Mouse (Mus musculus) lung, adult 2 months (tissue): ENCODE data around the gene Rpl41.

Experiments used
- CTCF ChIP-seq: fragments of 200-500 bp; IDR thresholded peaks from 2 replicates; pipeline ENCODE4 v1.5.1; 2011; ENCODE audit warnings: mild to moderate bottlenecking, low read length, control low read depth; ENCODE audit not compliant: insufficient read depth
- POLR2A ChIP-seq: fragments of 200-500 bp; IDR thresholded peaks from 2 replicates; pipeline ENCODE4 v1.6.1; 2011; ENCODE audit warnings: low read depth, mild to moderate bottlenecking, control low read depth, low read length, borderline replicate concordance; ENCODE audit errors: extremely low read depth

DNA sequence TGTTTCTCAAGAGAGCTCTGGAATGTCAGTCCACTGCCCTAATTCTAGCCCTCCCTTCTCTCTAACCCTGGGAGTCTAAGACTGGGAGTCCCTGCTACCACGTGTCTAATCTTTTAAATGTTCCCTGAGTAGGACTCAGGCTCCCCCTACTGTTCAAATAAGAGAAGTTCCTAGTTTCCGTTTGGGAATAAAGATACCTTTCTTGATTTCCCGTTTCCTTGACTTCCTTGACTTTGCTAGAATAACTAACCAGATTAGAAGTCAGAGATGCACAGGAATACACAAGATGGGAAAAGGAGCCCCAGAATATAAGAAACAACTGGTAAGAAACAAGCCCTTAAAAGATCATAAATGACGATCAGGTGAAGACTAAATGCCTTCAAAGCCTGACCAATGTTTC is 2.7 kb downstream of the Rpl41 start:
- TF ChIP-seq POLR2A = no peak
- TF ChIP-seq CTCF = no peak
